Mouse (Mus musculus) spleen, adult 2 months (tissue): ENCODE measurements at regions not wholly inside any gene's neighbourhood (a gene's known extent, or its start where the extent isn't known, plus 50 kb on each side); places are given as distances from the start of the nearest gene placed in this dataset.
"Not testable (repeated sequence)": the region's sequence is repeated elsewhere in the genome, so short reads cannot be mapped to it uniquely, and the experiment has no call there.

Source experiments
- DNase-seq, 2 experiments: peaks; one replicate each; pipeline versions ENCODE4 v3.0.0 to v3.0.0-alpha.2; 2012 to 2021; ENCODE audit warnings: low spot score in 2 of 2, low read depth in 1 of 2
- H3K27ac ChIP-seq: fragments of 200-500 bp; 2 replicates; pipeline ENCODE4 v1.5.1; 2012; ENCODE audit warnings: low read length, inconsistent platforms; ENCODE audit not compliant: insufficient read depth
- H3K27me3 ChIP-seq: fragments of 200-500 bp; 2 replicates; pipeline ENCODE4 v1.6.1; 2012; ENCODE audit warnings: mild to moderate bottlenecking, moderate library complexity, low read length, inconsistent platforms; ENCODE audit not compliant: control insufficient read depth, insufficient read depth
- H3K36me3 ChIP-seq: fragments of 200-500 bp; 2 replicates; pipeline ENCODE4 v1.6.1; 2012; ENCODE audit warnings: mild to moderate bottlenecking, low read length, inconsistent platforms; ENCODE audit not compliant: control insufficient read depth, insufficient read depth
- H3K4me1 ChIP-seq: fragments of 200-500 bp; 2 replicates; pipeline ENCODE4 v1.6.1; 2011; ENCODE audit warnings: inconsistent platforms; ENCODE audit not compliant: control insufficient read depth, insufficient read depth, insufficient read length
- H3K4me3 ChIP-seq: fragments of 200-500 bp; 2 replicates; pipeline ENCODE4 v1.5.1; 2011; ENCODE audit warnings: mild to moderate bottlenecking, inconsistent platforms; ENCODE audit not compliant: insufficient read depth, insufficient read length; ENCODE audit errors: extremely low read depth
- CTCF ChIP-seq: fragments of 200-500 bp; IDR thresholded peaks from 2 replicates; pipeline ENCODE4 v1.5.1; 2011; ENCODE audit warnings: mild to moderate bottlenecking, inconsistent platforms; ENCODE audit not compliant: insufficient read depth, insufficient read length, insufficient replicate concordance; ENCODE audit errors: extremely low read depth
- POLR2A ChIP-seq: fragments of 200-500 bp; IDR thresholded peaks from 2 replicates; pipeline ENCODE4 v1.6.1; 2011; ENCODE audit warnings: low read depth, low read length, inconsistent platforms
- WGBS: fragments of 180-500 bp; shearing (Covaris S2); methylation state at CpG from one replicate; pipeline ENCODE4 v1.1.7; 2018; 5-methylcytosine and 5-hydroxymethylcytosine counted together

GRCm38 (mm10) chr9:81312047-81312446, 321.6 kb downstream of the Htr1b start:
- H3K27ac ChIP-seq, result no peak overlapping the region
- no peaks in the 10 kb centered on the region for H3K36me3 ChIP-seq
- TF ChIP-seq POLR2A (no peak), CTCF (no peak)
- WGBS, result 82% methylated on average over 2 of the region's 2 CpGs
- H3K4me1 ChIP-seq, result no peaks in the 10 kb centered on the region
- no peak overlapping the region for H3K4me3 ChIP-seq
- no peaks in the 10 kb centered on the region for H3K27me3 ChIP-seq
- no peak for DNase-seq

- 87% methylated on average over 6 of the region's 6 CpGs for WGBS
- H3K4me3 ChIP-seq, result no peak overlapping the region
- DNase-seq, result peak; percentile 3 to 9
Observed at GRCm38 (mm10) chr9:81308532-81309191, 325.0 kb downstream of the Htr1b start.

DNA sequence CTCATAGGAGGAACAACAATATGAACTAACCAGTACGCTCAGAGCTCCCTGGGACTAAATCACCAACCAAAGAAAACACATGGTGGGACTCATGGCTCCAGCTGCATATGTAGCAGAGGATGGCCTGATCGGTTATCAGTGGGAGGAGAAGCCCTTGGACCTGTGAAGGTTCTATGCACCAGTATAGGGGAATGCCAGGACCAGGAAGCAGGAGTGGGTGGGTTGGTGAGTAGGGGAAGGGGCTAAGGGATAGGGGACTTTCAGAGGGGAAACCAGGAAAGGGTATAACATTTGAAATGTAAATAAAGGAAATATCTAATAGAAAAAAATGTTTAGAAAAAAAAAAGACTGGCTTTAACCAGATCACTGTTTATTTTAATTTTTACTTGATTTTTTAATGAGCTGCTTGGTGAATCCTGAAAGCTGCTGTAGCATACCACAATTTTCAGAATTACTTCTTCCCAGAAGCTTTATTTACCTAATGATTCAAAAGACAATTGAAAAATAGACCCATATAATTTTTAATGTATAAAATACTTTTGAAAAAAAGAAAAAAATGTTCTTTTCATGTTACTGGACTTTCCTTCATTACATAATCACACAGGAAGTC, 328.1 kb downstream of the Htr1b start:
- Histone ChIP-seq H3K4me3 (no peak overlapping the region), H3K27me3 (no peaks in the 10 kb centered on the region), H3K27ac (no peak overlapping the region), H3K36me3 (no peaks in the 10 kb centered on the region), H3K4me1 (no peaks in the 10 kb centered on the region)
- DNase-seq, result no peak
- 74% methylated on average over 2 of the region's 2 CpGs for WGBS
- TF ChIP-seq POLR2A (no peak), CTCF (no peak)

More at GRCm38 (mm10) chr9:81308532-81309191, 325.0 kb downstream of the Htr1b start:
- Histone ChIP-seq H3K27me3 (no peaks in the 10 kb centered on the region), H3K36me3 (no peaks in the 10 kb centered on the region), H3K27ac (peak overlapping the region; percentile 35; the same call in 1 of the 2 replicates), H3K4me1 (no peaks in the 10 kb centered on the region)
- TF ChIP-seq POLR2A, result no peak
- TF ChIP-seq CTCF, result no peak

DNA sequence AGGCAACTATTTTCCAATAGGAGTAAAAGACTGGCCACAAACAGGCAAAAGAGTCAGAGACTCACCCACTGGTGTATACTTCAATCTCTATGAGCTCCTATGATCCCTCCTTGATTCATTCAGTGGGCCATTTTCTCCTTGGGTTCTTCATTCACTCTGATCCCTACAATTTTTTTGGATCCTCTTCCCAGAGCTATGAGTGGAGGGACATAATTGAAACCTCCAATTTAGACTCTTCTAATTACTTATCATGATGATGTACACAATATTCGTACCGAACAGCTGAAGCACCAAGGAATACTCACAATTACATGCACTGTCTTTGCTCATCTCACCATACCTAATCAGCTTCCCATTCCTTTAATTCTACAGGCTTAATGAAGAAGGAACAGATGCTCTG, 357.9 kb downstream of the Htr1b start:
- H3K27me3 ChIP-seq, result no peaks in the 10 kb centered on the region
- no peak overlapping the region for H3K27ac ChIP-seq
- no peak for TF ChIP-seq CTCF
- TF ChIP-seq POLR2A, result no peak
- H3K4me3 ChIP-seq, result no peak overlapping the region
- DNase-seq, result no peak
- no peaks in the 10 kb centered on the region for H3K36me3 ChIP-seq
- H3K4me1 ChIP-seq, result no peaks in the 10 kb centered on the region
- WGBS, result 85% methylated on average over 2 of the region's 2 CpGs

GRCm38 (mm10) chr9:81275336-81275735, 358.3 kb downstream of the Htr1b start:
- Histone ChIP-seq H3K27me3 (no peaks in the 10 kb centered on the region), H3K4me1 (no peaks in the 10 kb centered on the region), H3K36me3 (no peaks in the 10 kb centered on the region), H3K27ac (no peak overlapping the region), H3K4me3 (no peak overlapping the region)
- TF ChIP-seq CTCF (no peak), POLR2A (no peak)
- whole genome bisulfite sequencing, result 66% methylated on average over 1 of the region's 1 CpGs
- no peak for DNase-seq

DNA sequence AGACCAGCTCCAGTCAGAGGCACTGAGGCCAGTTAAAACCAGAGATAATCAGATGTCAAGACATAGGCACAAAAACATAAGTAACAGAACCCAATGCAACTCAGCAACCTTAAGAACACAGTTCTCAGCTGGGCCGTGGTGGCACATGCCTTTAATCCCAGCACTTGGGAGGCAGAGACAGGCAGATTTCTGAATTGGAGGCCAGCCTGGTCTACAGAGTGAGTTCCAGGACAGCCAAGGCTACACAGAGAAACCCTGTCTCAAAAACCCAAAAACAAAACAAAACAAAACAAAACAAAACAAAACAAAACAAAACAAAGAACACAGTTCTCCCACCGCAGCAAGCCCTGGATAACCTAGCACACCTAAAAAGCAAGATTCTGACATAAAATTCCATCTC, 408.7 kb downstream of the Htr1b start:
- not testable (repeated sequence) for H3K36me3 ChIP-seq, H3K4me1 ChIP-seq, H3K27me3 ChIP-seq, H3K27ac ChIP-seq, H3K4me3 ChIP-seq
- DNase-seq, result peak in 1 of 2 experiments; percentile 5
- 92% methylated on average over 2 of the region's 2 CpGs for WGBS

DNA sequence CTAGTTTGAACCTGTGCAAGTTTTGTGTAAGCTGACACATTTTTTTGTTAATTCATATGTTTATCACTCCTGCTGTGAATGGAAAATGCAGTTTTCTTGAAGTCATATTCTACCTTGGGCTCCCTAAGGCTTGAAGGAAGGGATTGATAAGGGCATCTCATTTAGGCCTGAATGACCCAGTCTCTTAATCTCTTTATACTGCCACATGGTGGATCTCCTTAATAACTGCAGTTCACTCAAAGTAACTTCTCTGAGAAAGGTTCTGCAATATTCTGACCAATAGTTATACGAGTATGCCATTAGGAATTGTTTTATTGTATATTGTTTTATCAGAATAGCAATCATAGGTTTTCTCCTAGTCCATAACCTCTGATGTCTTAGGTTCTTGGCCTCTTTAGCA, 415.7 kb downstream of the Htr1b start:
- TF ChIP-seq CTCF (no peak), POLR2A (no peak)
- no peaks in the 10 kb centered on the region for H3K36me3 ChIP-seq
- no peaks in the 10 kb centered on the region for H3K4me1 ChIP-seq
- no peaks in the 10 kb centered on the region for H3K27me3 ChIP-seq
- H3K4me3 ChIP-seq, result no peak overlapping the region
- WGBS, result 54% methylated on average over 1 of the region's 1 CpGs
- no peak overlapping the region for H3K27ac ChIP-seq
- no peak for DNase-seq
